Mouse (Mus musculus) left cerebral cortex, adult 11 months (tissue): ENCODE data around the gene Naa20.

ENCODE experiments used
- DNase-seq: peaks from one replicate; pipeline ENCODE4 v3.0.0; 2022; ENCODE audit warnings: low spot score

Gene Naa20

GRCm38 (mm10) chr2:145950239-145950638, 48.3 kb downstream of the Naa20 start:
- no peak for DNase-seq

GRCm38 (mm10) chr2:145952726-145953125, 50.8 kb downstream of the Naa20 start:
- DNase-seq, result no peak

- DNase-seq, result no peak
These were observed 53.9 kb downstream of the Naa20 start for GRCm38 (mm10) chr2:145955844-145956243.

GRCm38 (mm10) chr2:145956318-145956717, 54.4 kb downstream of the Naa20 start:
- DNase-seq, result no peak

- no peak for DNase-seq
These were observed 55.6 kb downstream of the Naa20 start for GRCm38 (mm10) chr2:145957450-145957849.

GRCm38 (mm10) chr2:145958097-145958496, 56.2 kb downstream of the Naa20 start:
- DNase-seq, result no peak

- DNase-seq, result no peak
These were observed 56.7 kb downstream of the Naa20 start for GRCm38 (mm10) chr2:145958551-145958950.

GRCm38 (mm10) chr2:145961861-145962260, 60.0 kb downstream of the Naa20 start:
- DNase-seq, result no peak
